Mouse (Mus musculus) kidney, adult 10 weeks (tissue): ENCODE measurements around the gene Rpl23a. TPM values are rescaled to one million over a fixed set of nuclear protein-coding genes. Genes with fewer than 3 reads are reported as not detected.

Experiments
- polyA plus RNA-seq: library from polyadenylated mRNA; stranded (reverse); fragments of 350-450 nt; fragmentation: Illumina TruSeq; extraction: RNeasy Lipid Tissue Mini Kit (QIAGEN cat#74804); gene quantifications from one replicate; pipeline ENCODE4 v1.2.3, GENCODE M21; 2014; ENCODE audit warnings: low read depth, low replicate concordance

Rpl23a gene
- polyA plus RNA-seq = 600 TPM

DNA sequence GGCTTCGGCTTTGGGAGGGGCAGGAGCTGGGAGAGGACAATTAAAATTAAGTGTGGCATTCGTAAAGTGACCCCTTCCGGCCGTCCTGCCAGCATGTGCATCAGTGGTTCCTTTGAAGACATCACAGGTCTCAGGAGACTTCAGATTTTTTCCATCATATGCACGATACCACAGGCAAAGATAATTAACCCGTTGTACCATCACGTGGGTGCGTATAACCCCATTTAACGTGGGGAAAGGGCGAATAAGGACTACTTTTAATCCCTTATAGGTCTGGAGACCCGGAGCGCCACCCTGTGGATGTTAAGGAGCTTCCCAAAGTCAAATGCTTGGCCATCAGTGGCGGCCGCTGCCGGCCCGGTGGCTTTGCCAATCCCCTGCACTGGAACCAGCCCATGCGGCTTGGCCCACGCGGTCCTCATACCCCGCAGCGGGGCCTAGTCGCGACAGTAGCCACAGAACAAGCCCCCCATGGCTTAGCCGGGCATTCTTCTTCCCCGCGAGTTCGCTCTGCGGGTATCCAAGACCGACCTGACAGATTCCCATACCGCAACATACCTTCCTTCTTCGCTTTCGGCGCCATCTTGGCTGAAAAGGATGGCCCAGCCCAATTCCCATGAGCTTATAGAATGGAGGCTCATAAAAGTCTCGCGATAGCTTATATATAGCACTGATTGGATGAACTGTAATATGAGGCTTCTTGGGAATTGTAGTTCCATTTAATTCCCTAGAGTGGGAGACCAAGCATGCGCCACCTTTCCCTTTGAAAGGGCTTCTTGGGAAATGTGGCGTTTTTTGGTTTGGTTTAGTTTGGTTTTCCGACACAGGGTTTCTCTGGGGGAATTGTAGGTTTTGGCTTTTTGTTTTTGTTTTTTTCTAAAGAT lies at the start of gene Rpl23a:
Gene Rpl23a (minus strand): TSS at position 624 of the 884 bp plus-strand sequence.

DNA sequence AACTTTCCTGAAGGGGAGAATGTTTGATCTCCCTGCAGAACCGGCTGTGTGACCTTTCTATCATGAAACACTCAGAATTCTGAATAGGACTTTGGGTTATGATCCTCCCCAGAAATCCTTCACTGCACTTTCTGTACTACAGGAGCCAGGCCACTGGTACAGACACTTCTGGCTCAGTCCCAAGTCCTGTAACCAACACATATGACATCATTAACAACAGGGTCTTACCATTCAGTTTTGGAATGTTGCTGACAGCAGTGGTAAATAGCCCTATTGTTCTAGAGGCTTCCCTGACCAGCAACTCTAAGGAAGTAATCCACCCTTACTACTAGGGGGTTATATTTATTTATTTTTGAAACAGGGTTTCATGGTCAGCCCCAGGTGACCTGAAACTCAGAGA lies 9.7 kb upstream of the Rpl23a start, which contains the start of gene Proca1:
Gene Proca1 (plus strand): TSS at position 280 of the 400 bp plus-strand sequence.

DNA sequence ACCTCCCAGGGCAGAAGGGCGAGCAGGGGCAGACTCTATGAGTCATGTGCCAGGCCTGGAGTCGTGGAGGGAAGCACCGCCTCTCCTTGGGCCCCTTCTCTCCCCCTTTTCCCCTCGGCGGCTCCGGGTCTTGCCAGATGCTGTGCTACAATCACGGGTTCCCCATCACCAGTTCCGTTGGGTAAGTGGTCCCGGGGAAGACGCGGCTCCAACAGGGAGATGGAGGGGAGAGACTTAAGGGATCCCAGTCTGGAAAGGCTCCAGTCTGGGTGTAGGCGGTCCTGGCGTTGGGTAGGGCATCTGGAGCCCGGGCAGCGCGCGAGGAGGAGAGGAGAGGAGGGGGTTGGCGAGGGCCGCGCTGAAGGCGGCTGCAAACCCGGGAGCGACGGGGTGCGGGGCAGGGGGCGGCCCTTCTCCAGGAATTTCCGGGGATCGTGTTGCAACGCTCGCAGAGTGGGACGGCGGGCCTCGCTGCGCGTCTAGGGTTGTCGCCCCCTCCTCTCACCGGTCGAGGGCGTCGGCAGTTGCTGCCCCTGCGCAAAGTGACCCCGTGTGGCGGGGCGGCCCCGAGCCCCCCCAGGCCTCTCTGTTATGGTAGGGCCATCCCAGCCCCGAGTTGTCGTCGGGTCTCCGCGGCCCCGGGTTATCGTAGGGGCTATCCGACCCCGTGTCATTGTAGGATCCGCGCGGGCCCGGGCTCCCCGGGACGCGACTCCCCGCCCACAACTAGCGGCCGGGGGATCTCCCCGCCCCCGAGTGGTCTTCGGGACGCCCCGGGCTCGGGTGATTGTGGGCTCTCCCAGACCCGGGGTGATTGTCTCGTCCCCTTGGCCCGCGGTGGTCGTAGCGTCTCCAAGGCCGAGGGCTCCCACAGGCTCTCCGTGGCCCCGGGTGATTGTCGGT lies 5.2 kb upstream of the Rpl23a start, which contains the start of gene Rab34:
Gene Rab34 (plus strand): TSS at position 100 of the 903 bp plus-strand sequence.

DNA sequence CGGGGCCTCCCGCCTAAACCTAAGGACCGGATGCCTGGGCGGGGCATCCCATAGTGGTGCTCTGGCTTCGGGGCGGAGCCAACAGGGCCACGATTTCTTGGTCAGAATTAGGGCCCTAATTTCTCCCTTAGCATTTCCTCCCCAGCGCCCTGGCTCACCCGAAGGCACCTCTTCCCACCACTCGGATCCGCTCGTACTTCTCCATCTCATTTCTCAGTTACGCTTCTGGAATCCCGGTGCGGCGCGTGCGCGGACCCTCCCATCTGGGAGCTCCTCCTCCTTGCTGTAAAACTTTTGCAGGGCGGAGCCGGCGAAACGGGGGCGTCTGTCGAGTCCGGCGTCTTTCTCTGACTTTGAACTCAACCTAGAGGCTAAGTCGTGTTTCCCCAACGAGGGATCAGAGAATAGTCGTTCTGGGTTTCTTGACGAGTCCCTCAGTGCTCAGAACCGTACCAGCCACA lies 7.0 kb downstream of the Rpl23a start, which contains the start of the genes Nek8 and Tlcd1:
Gene Nek8 (minus strand): TSS at position 274 of the 461 bp plus-strand sequence.
Gene Tlcd1 (plus strand): TSS at position 310 of the 461 bp plus-strand sequence.

DNA sequence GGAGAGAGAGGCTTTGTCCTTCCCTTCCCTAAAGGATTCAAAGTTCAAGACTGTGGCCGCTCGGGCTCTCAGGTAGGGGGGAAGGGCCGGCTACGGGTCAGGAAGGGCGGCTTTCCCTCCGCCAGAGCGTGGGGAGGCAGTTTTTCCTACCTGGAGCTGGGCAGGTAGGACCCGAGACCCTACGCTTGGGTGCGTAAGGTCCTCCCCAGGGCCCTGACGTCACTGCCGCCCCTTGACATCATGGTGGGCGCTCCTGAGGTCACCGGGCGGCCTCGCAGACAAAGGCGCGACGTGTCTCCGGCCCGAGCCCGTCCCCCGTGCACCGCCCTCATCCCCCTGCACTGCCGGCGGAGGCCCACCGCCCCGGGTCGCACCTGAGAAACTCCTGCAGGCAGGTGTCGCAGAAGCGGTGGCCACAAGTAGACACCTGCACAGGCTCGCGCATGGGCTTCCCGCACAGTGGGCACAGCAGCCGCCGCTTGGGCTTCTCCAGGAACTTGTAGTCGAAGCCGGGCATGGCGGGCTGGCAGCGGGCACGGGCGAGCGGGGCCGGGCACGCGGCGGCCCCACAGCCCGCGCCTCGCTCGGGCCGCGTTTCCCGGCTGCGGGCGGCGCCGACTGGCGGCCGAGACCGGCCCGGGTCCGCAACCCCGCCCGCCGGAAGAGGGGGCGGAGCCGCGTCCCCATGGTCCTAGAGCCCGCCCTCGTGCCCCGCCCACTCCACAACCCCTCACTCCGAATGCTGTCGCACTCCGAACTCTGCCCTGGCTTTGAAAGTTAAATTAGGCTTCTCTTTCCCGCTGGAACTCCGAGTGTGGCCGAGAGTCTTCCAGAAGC lies 18.2 kb downstream of the Rpl23a start, which contains the start of gene Traf4:
Gene Traf4 (minus strand): TSS at position 666 of the 837 bp plus-strand sequence.

Other genes starting within 250 kb of the Rpl23a start
- gene Phf12, start 200.8 kb downstream of the Rpl23a start, polyA plus RNA-seq = 8.5 TPM
- gene Dhrs13, start 151.3 kb downstream of the Rpl23a start, polyA plus RNA-seq = 6.5 TPM
- 6.2 TPM for gene Flot2, start 145.7 kb downstream of the Rpl23a start, polyA plus RNA-seq
- gene Eral1, start 103.2 kb downstream of the Rpl23a start, polyA plus RNA-seq = 5.8 TPM
- 6.8 TPM for gene Fam222b, start 88.9 kb downstream of the Rpl23a start, polyA plus RNA-seq
- gene Traf4, start 18.0 kb downstream of the Rpl23a start, polyA plus RNA-seq = 3.2 TPM
- 4.6 TPM for gene Nek8, start 6.9 kb downstream of the Rpl23a start, polyA plus RNA-seq
- 48.9 TPM for gene Tlcd1, start 6.9 kb downstream of the Rpl23a start, polyA plus RNA-seq
- 13.5 TPM for gene Rab34, start 4.8 kb upstream of the Rpl23a start, polyA plus RNA-seq
- gene Proca1, start 9.8 kb upstream of the Rpl23a start, polyA plus RNA-seq = 6.3 TPM
- gene Sdf2, start 62.2 kb upstream of the Rpl23a start, polyA plus RNA-seq = 39.1 TPM
- gene Supt6, start 62.4 kb upstream of the Rpl23a start, polyA plus RNA-seq = 12.9 TPM
- 96.7 TPM for gene 2610507B11Rik, start 78.2 kb upstream of the Rpl23a start, polyA plus RNA-seq
- gene BC030499, start 107.3 kb upstream of the Rpl23a start, polyA plus RNA-seq = 0.20 TPM
- 5.3 TPM for gene Spag5, start 117.9 kb upstream of the Rpl23a start, polyA plus RNA-seq
- 13.5 TPM for gene Aldoc, start 139.4 kb upstream of the Rpl23a start, polyA plus RNA-seq
- gene Pigs, start 144.8 kb upstream of the Rpl23a start, polyA plus RNA-seq = 2.7 TPM
- 0.49 TPM for gene Unc119, start 159.9 kb upstream of the Rpl23a start, polyA plus RNA-seq
- not detected for gene Foxn1, start 203.0 kb upstream of the Rpl23a start, polyA plus RNA-seq
- gene Slc13a2, start 238.6 kb upstream of the Rpl23a start, polyA plus RNA-seq = 7.2 TPM